In genomic region chr3:145827191-145828045, GRCm38 (mm10) we compare ENCODE assay signal across 9 mouse cellular contexts.
A peak's percentile ranks its signal among the peaks of the same experiment; 100 is the strongest.
DNase-seq lines count a peak whose midpoint lies in the region; ATAC-seq and TF ChIP-seq lines count a peak whose summit lies in the region.
"Had no signal": no experiment of that assay in that cellular context is flagged by ENCODE, and none has a peak within 500 bp of the region (broad histone marks: within the 10 kb centered on the region; RNA-seq: fewer than 3 reads in every experiment).

No protein-coding gene starts in this region.

- ATAC-seq in embryonic facial prominence, embryonic 11.5 days (replicated peaks; ENCODE audit: insufficient number of reproducible peaks, low FRiP score, low TSS enrichment, low read depth) = no peak
- peak; percentile 76 for ATAC-seq in heart, embryonic 16.5 days (replicated peaks; ENCODE audit: extremely low read depth, insufficient read depth, low FRiP score)
- ATAC-seq in midbrain, postnatal 0 days (ENCODE audit: low FRiP score) = no peak

- H3K9me3 ChIP-seq in embryonic facial prominence, embryonic 11.5 days (replicated peaks; ENCODE audit: control insufficient read depth, low read length) = no peaks in the 10 kb centered on the region
- no peaks in the 10 kb centered on the region for H3K9me3 ChIP-seq in heart, embryonic 16.5 days (replicated peaks; ENCODE audit: control insufficient read depth, low read length)
- H3K9me3 ChIP-seq in midbrain, postnatal 0 days (ENCODE audit: low read length) = no peaks in the 10 kb centered on the region

- no peak overlapping the region for H3K27ac ChIP-seq in embryonic facial prominence, embryonic 11.5 days (replicated peaks; ENCODE audit: low read depth, low read length)
- peak overlapping the region; percentile 55 for H3K27ac ChIP-seq in heart, embryonic 16.5 days (ENCODE audit: low read length)
- no peak overlapping the region for H3K27ac ChIP-seq in midbrain, postnatal 0 days (ENCODE audit: low read depth, low read length)
- H3K27ac ChIP-seq: macrophage had no signal

- intact Hi-C loops in left cerebral cortex, postnatal 25 days (cut with DNase I) = loop anchor here (2.0 kb wide), 1 partner anchor 183 kb away; no protein-coding TSS in a partner anchor

- TF ChIP-seq CTCF in midbrain, postnatal 0 days (IDR thresholded peaks at IDR 0.05) = no peak

- no peak overlapping the region for H3K9ac ChIP-seq in embryonic facial prominence, embryonic 11.5 days (replicated peaks; ENCODE audit: low read length)
- H3K9ac ChIP-seq in heart, embryonic 16.5 days (ENCODE audit: low read length) = peak overlapping the region; percentile 35
- 0 out of 2 replicates have a peak overlapping the region, but pooled peaks have one; percentile 3 for H3K9ac ChIP-seq in midbrain, postnatal 0 days (replicated peaks; ENCODE audit: low read length, poor library complexity, severe bottlenecking)

- 68% methylated on average over 18 of the region's 18 CpGs for WGBS in embryonic facial prominence, embryonic 11.5 days
- 32% methylated on average over 18 of the region's 18 CpGs for WGBS in heart, embryonic 16.5 days
- WGBS in midbrain, postnatal 0 days = 37% methylated on average over 18 of the region's 18 CpGs

- H3K4me3 ChIP-seq in embryonic facial prominence, embryonic 11.5 days (ENCODE audit: low read depth, low read length) = no peak overlapping the region
- H3K4me3 ChIP-seq in heart, embryonic 16.5 days (ENCODE audit: low read length) = peak overlapping the region; percentile 22; the same call in 1 of the 2 replicates
- H3K4me3 ChIP-seq in midbrain, postnatal 0 days (ENCODE audit: low read depth, low read length) = no peak overlapping the region

- H3K4me1 ChIP-seq in embryonic facial prominence, embryonic 11.5 days (ENCODE audit: control insufficient read depth, insufficient read depth, low read length) = no peaks in the 10 kb centered on the region
- peaks cover 14% of the 10 kb centered on the region for H3K4me1 ChIP-seq in heart, embryonic 16.5 days (ENCODE audit: control insufficient read depth, insufficient read depth, low read length)
- no peaks in the 10 kb centered on the region; the same call in 1 of the 2 replicates for H3K4me1 ChIP-seq in midbrain, postnatal 0 days (ENCODE audit: insufficient read depth, low read length)

- no peaks in the 10 kb centered on the region for H3K27me3 ChIP-seq in embryonic facial prominence, embryonic 11.5 days (ENCODE audit: control insufficient read depth, insufficient read depth, low read length)
- H3K27me3 ChIP-seq in heart, embryonic 16.5 days (ENCODE audit: control insufficient read depth, insufficient read depth, low read length) = no peaks in the 10 kb centered on the region
- H3K27me3 ChIP-seq in midbrain, postnatal 0 days (ENCODE audit: insufficient read depth, low read length) = no peaks in the 10 kb centered on the region

- H3K4me2 ChIP-seq in embryonic facial prominence, embryonic 11.5 days (ENCODE audit: low read depth, low read length) = no peak overlapping the region
- H3K4me2 ChIP-seq in heart, embryonic 16.5 days (ENCODE audit: low read depth, low read length) = peak overlapping the region; percentile 50
- peak overlapping the region; percentile 3; the same call in 1 of the 2 replicates for H3K4me2 ChIP-seq in midbrain, postnatal 0 days (ENCODE audit: low read depth, low read length, poor library complexity, severe bottlenecking)

- no peaks in the 10 kb centered on the region for H3K36me3 ChIP-seq in embryonic facial prominence, embryonic 11.5 days (replicated peaks; ENCODE audit: control insufficient read depth, insufficient read depth, low read depth, low read length)
- H3K36me3 ChIP-seq in heart, embryonic 16.5 days (ENCODE audit: control insufficient read depth, insufficient read depth) = no peaks in the 10 kb centered on the region
- no peaks in the 10 kb centered on the region for H3K36me3 ChIP-seq in midbrain, postnatal 0 days (ENCODE audit: insufficient read depth, low read length)

- peak; percentile 18 for DNase-seq in ZHBTc4 (ENCODE audit: low read depth, low spot score)
- peak; percentile 36 for DNase-seq in embryonic facial prominence, embryonic 11.5 days (ENCODE audit: low spot score)
- peak; percentile 80 to 83 for DNase-seq in kidney, postnatal 25 days
- DNase-seq in midbrain, postnatal 0 days (ENCODE audit: low spot score) = peak; percentile 39
- no peak for DNase-seq in B cell, adult 2 months
- no peak for DNase-seq in left cerebral cortex, postnatal 25 days (ENCODE audit: low spot score in 2 of 2)
- no peak for DNase-seq in T-cell, adult 2 months (ENCODE audit: low spot score)

Comparison
In these comparisons a context has a peak if more than half of its experiments do, and no peak if none do; other contexts are left out.
1. DNase-seq: peak in ZHBTc4 (single experiment), embryonic facial prominence, embryonic 11.5 days (single experiment), kidney, postnatal 25 days (2 of 2) and midbrain, postnatal 0 days (single experiment); none in B cell, adult 2 months (0 of 2), left cerebral cortex, postnatal 25 days (0 of 2) and T-cell, adult 2 months (single experiment).